Mouse (Mus musculus) stomach, postnatal 0 days (tissue): ENCODE measurements around the gene Arhgef28. TPM values are rescaled to one million over a fixed set of nuclear protein-coding genes. Genes with fewer than 3 reads are reported as not detected.
A peak's percentile ranks its signal among the peaks of the same experiment; 100 is the strongest.

Experiments
- ATAC-seq: fragments of 200-750 bp; cut with Nextera tagmentation; 2 replicates; pipeline ENCODE4 v1.8.0; 2017; ENCODE audit not compliant: low FRiP score, low TSS enrichment
- DNase-seq: peaks from one replicate; pipeline ENCODE4 v3.0.0-alpha.2; 2016; ENCODE audit warnings: low spot score
- H3K27ac ChIP-seq: fragments of 300-500 bp; sonication (generic); replicated peaks from 2 replicates; pipeline ENCODE4 v1.5.1; 2014; ENCODE audit warnings: mild to moderate bottlenecking, control low read depth
- H3K27me3 ChIP-seq: fragments of 300-500 bp; sonication (generic); 2 replicates; pipeline ENCODE4 v1.6.1; 2014; ENCODE audit warnings: low read length; ENCODE audit not compliant: control insufficient read depth, insufficient read depth
- H3K36me3 ChIP-seq: fragments of 300-500 bp; sonication (generic); 2 replicates; pipeline ENCODE4 v1.6.1; 2014; ENCODE audit warnings: low read length, mixed read lengths; ENCODE audit not compliant: control insufficient read depth, insufficient read depth
- H3K4me1 ChIP-seq: fragments of 300-500 bp; sonication (generic); replicated peaks from 2 replicates; pipeline ENCODE4 v1.6.1; 2014; ENCODE audit warnings: antibody characterized with exemption; ENCODE audit not compliant: control insufficient read depth, insufficient read depth
- H3K4me2 ChIP-seq: fragments of 300-500 bp; sonication (generic); replicated peaks from 2 replicates; pipeline ENCODE4 v1.6.1; 2014; ENCODE audit warnings: low read depth, mild to moderate bottlenecking, control low read depth, moderate library complexity
- H3K4me3 ChIP-seq: fragments of 300-500 bp; sonication (generic); 2 replicates; pipeline ENCODE4 v1.5.1; 2014; ENCODE audit warnings: low read depth, low read length, control low read depth
- H3K9ac ChIP-seq: fragments of 300-500 bp; sonication (generic); 2 replicates; pipeline ENCODE4 v1.6.1; 2014; ENCODE audit warnings: mild to moderate bottlenecking, low read length, control low read depth, mixed read lengths
- H3K9me3 ChIP-seq: fragments of 300-500 bp; sonication (generic); 2 replicates; pipeline ENCODE4 v1.6.1; 2016; ENCODE audit warnings: low read length; ENCODE audit not compliant: control insufficient read depth
- CTCF ChIP-seq: IDR thresholded peaks from 2 replicates; pipeline ENCODE4 v1.5.1; 2016; ENCODE audit warnings: antibody characterized with exemption, low read depth, mild to moderate bottlenecking, moderate library complexity
- EP300 ChIP-seq: optimal IDR thresholded peaks from 2 replicates; pipeline ENCODE3; 2016; ENCODE audit warnings: antibody characterized with exemption
- WGBS: fragments of 180-500 bp; shearing (Covaris S2); extraction: QIAGEN DNeasy Blood & Tissue Kit; methylation state at CpG from one replicate; pipeline ENCODE4 v1.1.7; 2014; 5-methylcytosine and 5-hydroxymethylcytosine counted together
- polyA plus RNA-seq: library from polyadenylated mRNA; unstranded; fragments of >200 nt; fragmentation: Nextera tagmentation; extraction: Ambion mirVana; gene quantifications from 2 replicates; pipeline ENCODE4 v1.2.1, GENCODE M21; 2015

The Arhgef28 gene
- polyA plus RNA-seq, 1 experiment from 2014 or later = 23.1 TPM

- no peaks in the 10 kb centered on the region for H3K36me3 ChIP-seq
- H3K9me3 ChIP-seq = no peaks in the 10 kb centered on the region
- H3K9ac ChIP-seq = no peak overlapping the region
- H3K4me2 ChIP-seq = no peak overlapping the region
- H3K4me1 ChIP-seq = 0 out of 2 replicates have a peak, but pooled peaks cover 2% of the 10 kb centered on the region
- DNase-seq = no peak
- H3K27ac ChIP-seq = no peak overlapping the region
- 87% methylated on average over 9 of the region's 9 CpGs for WGBS
- H3K27me3 ChIP-seq = no peaks in the 10 kb centered on the region
- TF ChIP-seq EP300 (no peak), CTCF (no peak)
- no peak for ATAC-seq
- no peak overlapping the region for H3K4me3 ChIP-seq
These were observed 205.4 kb downstream of the Arhgef28 start for GRCm38 (mm10) chr13:98000841-98001240.

GRCm38 (mm10) chr13:97999130-97999529 is 207.1 kb downstream of the Arhgef28 start:
- WGBS = 59% methylated on average over 8 of the region's 8 CpGs
- Histone ChIP-seq H3K4me2 (no peak overlapping the region), H3K9me3 (no peaks in the 10 kb centered on the region), H3K9ac (no peak overlapping the region), H3K4me3 (no peak overlapping the region), H3K27me3 (no peaks in the 10 kb centered on the region), H3K27ac (no peak overlapping the region), H3K4me1 (0 out of 2 replicates have a peak, but pooled peaks cover 2% of the 10 kb centered on the region), H3K36me3 (no peaks in the 10 kb centered on the region)
- ATAC-seq (no peak), DNase-seq (no peak)
- TF ChIP-seq EP300 = no peak
- TF ChIP-seq CTCF = no peak

GRCm38 (mm10) chr13:97998570-97998969 is 207.7 kb downstream of the Arhgef28 start:
- Histone ChIP-seq H3K4me1 (0 out of 2 replicates have a peak, but pooled peaks cover 2% of the 10 kb centered on the region), H3K36me3 (no peaks in the 10 kb centered on the region), H3K9me3 (no peaks in the 10 kb centered on the region), H3K27me3 (no peaks in the 10 kb centered on the region), H3K4me2 (no peak overlapping the region), H3K9ac (no peak overlapping the region), H3K4me3 (no peak overlapping the region), H3K27ac (no peak overlapping the region)
- WGBS = 30% methylated on average over 8 of the region's 8 CpGs
- DNase-seq (no peak), ATAC-seq (no peak)
- TF ChIP-seq EP300 (no peak), CTCF (no peak)

- H3K4me1 ChIP-seq = no peaks in the 10 kb centered on the region
- ATAC-seq = peak; percentile 67
- no peaks in the 10 kb centered on the region; the same call in 1 of the 2 replicates for H3K36me3 ChIP-seq
- H3K27me3 ChIP-seq = no peaks in the 10 kb centered on the region; the same call in 1 of the 2 replicates
- H3K9me3 ChIP-seq = no peaks in the 10 kb centered on the region
- no peak for DNase-seq
- no peak overlapping the region for H3K9ac ChIP-seq
- no peak overlapping the region for H3K27ac ChIP-seq
- no peak overlapping the region for H3K4me2 ChIP-seq
- 54% methylated on average over 8 of the region's 8 CpGs for WGBS
- H3K4me3 ChIP-seq = no peak overlapping the region
- TF ChIP-seq CTCF (no peak), EP300 (no peak)
These were observed 215.3 kb downstream of the Arhgef28 start for GRCm38 (mm10) chr13:97990939-97991338.

- no peak overlapping the region for H3K4me3 ChIP-seq
- DNase-seq (no peak), ATAC-seq (no peak)
- H3K27ac ChIP-seq = no peak overlapping the region
- 85% methylated on average over 6 of the region's 6 CpGs for WGBS
- TF ChIP-seq CTCF (no peak), EP300 (no peak)
- H3K9ac ChIP-seq = no peak overlapping the region
- H3K4me2 ChIP-seq = no peak overlapping the region
- H3K4me1 ChIP-seq = no peaks in the 10 kb centered on the region
- H3K27me3 ChIP-seq = no peaks in the 10 kb centered on the region; the same call in 1 of the 2 replicates
- no peaks in the 10 kb centered on the region for H3K9me3 ChIP-seq
- no peaks in the 10 kb centered on the region; the same call in 1 of the 2 replicates for H3K36me3 ChIP-seq
These were observed 217.4 kb downstream of the Arhgef28 start for GRCm38 (mm10) chr13:97988796-97989195.

- no peak overlapping the region for H3K4me2 ChIP-seq
- 73% methylated on average over 6 of the region's 6 CpGs for WGBS
- no peaks in the 10 kb centered on the region for H3K4me1 ChIP-seq
- no peak for ATAC-seq
- H3K36me3 ChIP-seq = no peaks in the 10 kb centered on the region; the same call in 1 of the 2 replicates
- H3K9me3 ChIP-seq = no peaks in the 10 kb centered on the region
- H3K9ac ChIP-seq = no peak overlapping the region
- no peak overlapping the region for H3K4me3 ChIP-seq
- TF ChIP-seq EP300 (no peak), CTCF (no peak)
- no peak overlapping the region for H3K27ac ChIP-seq
- no peaks in the 10 kb centered on the region for H3K27me3 ChIP-seq
- DNase-seq = no peak
These were observed 219.5 kb downstream of the Arhgef28 start for GRCm38 (mm10) chr13:97986691-97987090.
